Mouse (Mus musculus) limb, embryonic 13.5 days (tissue): ENCODE measurements around the gene Gstp3. TPM values are rescaled to one million over a fixed set of nuclear protein-coding genes. Genes with fewer than 3 reads are reported as not detected.
"Not testable (repeated sequence)": the region's sequence is repeated elsewhere in the genome, so short reads cannot be mapped to it uniquely, and the experiment has no call there.

Experiments used
- ATAC-seq: fragments of 200-750 bp; cut with Nextera tagmentation; 2 replicates; pipeline ENCODE4 v1.8.0; 2017; ENCODE audit warnings: low read depth, moderate number of reproducible peaks, moderate TSS enrichment; ENCODE audit not compliant: low FRiP score
- H3K27ac ChIP-seq: fragments of 300-500 bp; sonication (generic); 2 replicates; pipeline ENCODE4 v1.5.1; 2015; ENCODE audit warnings: inconsistent platforms, mild to moderate bottlenecking, moderate library complexity
- H3K27me3 ChIP-seq: fragments of 300-500 bp; sonication (generic); 2 replicates; pipeline ENCODE4 v1.6.1; 2015; ENCODE audit warnings: mild to moderate bottlenecking, inconsistent platforms
- H3K36me3 ChIP-seq: fragments of 300-500 bp; sonication (generic); 2 replicates; pipeline ENCODE4 v1.6.1; 2015; ENCODE audit warnings: inconsistent platforms, mild to moderate bottlenecking, moderate library complexity
- H3K4me1 ChIP-seq: fragments of 300-500 bp; sonication (generic); 2 replicates; pipeline ENCODE4 v1.6.1; 2015; ENCODE audit warnings: inconsistent platforms
- H3K4me2 ChIP-seq: fragments of 300-500 bp; sonication (generic); replicated peaks from 2 replicates; pipeline ENCODE4 v1.6.1; 2015; ENCODE audit warnings: inconsistent platforms, mild to moderate bottlenecking, moderate library complexity
- H3K4me3 ChIP-seq: fragments of 300-500 bp; sonication (generic); 2 replicates; pipeline ENCODE4 v1.5.1; 2015; ENCODE audit warnings: moderate library complexity, mild to moderate bottlenecking, inconsistent platforms
- H3K9ac ChIP-seq: fragments of 300-500 bp; sonication (generic); 2 replicates; pipeline ENCODE4 v1.6.1; 2015; ENCODE audit warnings: mild to moderate bottlenecking, inconsistent platforms
- H3K9me3 ChIP-seq: fragments of 300-500 bp; sonication (generic); 2 replicates; pipeline ENCODE4 v1.6.1; 2016; ENCODE audit warnings: inconsistent platforms
- WGBS: fragments of 180-500 bp; shearing (Covaris S2); methylation state at CpG from one replicate; pipeline ENCODE4 v1.1.7; 2015; 5-methylcytosine and 5-hydroxymethylcytosine counted together
- polyA plus RNA-seq: library from polyadenylated mRNA; unstranded; fragments of >200 nt; fragmentation: Nextera tagmentation; extraction: Ambion mirVana; gene quantifications from 2 replicates; pipeline ENCODE4 v1.2.1, GENCODE M21; 2015

Gstp3 gene
- polyA plus RNA-seq, 1 experiment from 2014 or later = not detected

DNA sequence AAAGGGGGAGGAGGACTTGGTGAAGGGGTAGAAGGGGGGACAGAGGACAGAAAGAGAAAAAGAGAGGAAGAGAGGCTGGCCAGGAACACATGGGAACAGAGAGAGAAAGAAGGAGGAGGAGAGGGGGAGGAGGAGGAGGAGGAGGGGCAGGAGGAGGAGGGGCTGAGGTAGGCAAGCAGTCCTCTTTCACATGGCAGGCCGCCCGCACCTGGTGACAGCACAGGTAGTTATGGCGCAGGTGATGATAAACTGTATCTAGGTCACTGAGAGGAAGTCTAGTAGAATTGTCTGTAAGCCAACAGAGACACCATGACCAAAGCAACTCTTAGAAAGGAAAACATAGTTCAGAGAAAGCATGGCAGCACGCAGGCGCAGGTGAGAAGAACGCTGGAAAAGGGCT lies 12.0 kb upstream of the Gstp3 start:
- no peaks in the 10 kb centered on the region for H3K9me3 ChIP-seq
- H3K4me3 ChIP-seq = no peak overlapping the region
- WGBS = 92% methylated on average over 6 of the region's 6 CpGs
- no peaks in the 10 kb centered on the region for H3K27me3 ChIP-seq
- no peaks in the 10 kb centered on the region for H3K4me1 ChIP-seq
- H3K27ac ChIP-seq = no peak overlapping the region
- H3K36me3 ChIP-seq = no peaks in the 10 kb centered on the region
- H3K9ac ChIP-seq = no peak overlapping the region
- ATAC-seq = no peak
- no peak overlapping the region for H3K4me2 ChIP-seq

DNA sequence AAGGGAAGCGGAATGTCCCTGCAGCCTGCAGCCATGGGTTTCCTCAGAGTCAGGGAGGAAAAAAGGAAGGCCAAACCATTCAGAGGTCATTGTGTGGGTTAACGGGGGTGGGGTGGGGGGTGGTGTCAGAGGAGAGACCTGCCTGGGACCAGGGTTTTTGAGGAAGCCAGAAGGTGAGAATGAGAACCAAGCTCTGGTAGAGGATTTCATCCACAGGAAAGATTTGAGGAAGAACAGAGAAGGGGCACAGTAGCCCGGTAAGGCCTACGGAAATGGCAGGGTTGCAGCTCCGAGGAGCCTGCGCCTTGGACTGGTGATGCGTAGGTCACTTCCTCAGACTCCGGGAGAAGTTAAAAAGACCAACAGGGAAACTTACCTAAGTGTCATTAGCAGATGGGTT lies 11.4 kb upstream of the Gstp3 start:
- H3K9ac ChIP-seq = no peak overlapping the region
- no peaks in the 10 kb centered on the region for H3K4me1 ChIP-seq
- no peak overlapping the region for H3K4me3 ChIP-seq
- H3K27ac ChIP-seq = no peak overlapping the region
- no peak for ATAC-seq
- no peaks in the 10 kb centered on the region for H3K27me3 ChIP-seq
- 81% methylated on average over 8 of the region's 8 CpGs for WGBS
- H3K36me3 ChIP-seq = no peaks in the 10 kb centered on the region
- H3K4me2 ChIP-seq = no peak overlapping the region
- H3K9me3 ChIP-seq = no peaks in the 10 kb centered on the region

DNA sequence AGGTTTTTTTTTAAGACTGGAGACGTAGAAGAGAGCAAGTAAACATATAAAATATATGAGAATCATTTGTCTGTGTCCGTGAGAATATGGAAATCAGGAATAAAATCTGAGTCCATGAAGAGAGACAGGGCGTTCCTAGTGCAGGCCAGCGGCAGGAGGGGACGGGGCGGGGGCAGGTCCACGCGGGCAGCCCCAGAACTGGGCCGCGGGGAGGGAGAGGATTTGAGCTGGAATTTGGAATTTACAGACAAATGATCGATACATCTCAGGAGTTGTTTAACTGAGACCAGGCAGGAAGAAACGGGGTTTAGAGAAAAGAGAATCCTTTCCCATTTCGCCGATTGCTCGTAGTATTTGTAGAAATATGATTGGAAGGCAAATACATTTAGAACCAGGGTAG lies 10.9 kb upstream of the Gstp3 start:
- Histone ChIP-seq H3K4me3 (no peak overlapping the region), H3K9ac (no peak overlapping the region), H3K4me1 (no peaks in the 10 kb centered on the region), H3K27me3 (no peaks in the 10 kb centered on the region), H3K4me2 (no peak overlapping the region), H3K9me3 (no peaks in the 10 kb centered on the region), H3K27ac (no peak overlapping the region), H3K36me3 (no peaks in the 10 kb centered on the region)
- WGBS = 79% methylated on average over 15 of the region's 15 CpGs
- no peak for ATAC-seq

DNA sequence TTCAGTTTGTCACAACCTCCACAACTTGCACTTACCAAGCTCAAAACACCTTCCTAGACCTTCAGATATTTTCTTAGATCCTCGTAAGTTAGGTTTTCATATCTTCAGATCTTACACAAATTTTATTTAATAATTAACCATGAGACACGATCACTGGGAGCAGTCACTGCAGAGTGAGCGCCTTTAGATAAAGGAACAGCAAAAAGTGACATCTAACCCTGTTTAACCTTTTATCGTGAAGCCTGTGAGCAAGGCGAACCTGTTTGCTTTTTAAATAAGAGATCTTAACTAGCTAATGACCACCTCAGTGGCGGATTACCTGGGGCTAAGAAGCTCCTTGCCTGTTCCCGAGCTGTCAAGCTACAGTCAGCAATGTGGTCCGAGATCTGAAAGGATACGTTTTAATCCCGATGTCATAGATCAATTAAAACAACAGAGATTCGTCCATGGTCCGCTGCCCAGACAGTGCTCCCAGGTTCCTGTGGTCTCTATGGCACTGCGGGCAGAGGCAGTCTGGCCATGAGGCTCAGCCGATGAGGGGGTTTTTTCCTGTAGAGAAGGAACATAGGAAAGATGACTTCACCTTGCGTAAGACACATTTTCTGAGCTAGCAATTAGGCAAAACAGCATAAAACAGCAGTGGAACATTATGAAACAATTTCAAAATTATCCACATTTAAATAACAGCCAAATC lies 9.5 kb upstream of the Gstp3 start:
- WGBS = 78% methylated on average over 15 of the region's 15 CpGs
- Histone ChIP-seq H3K4me3 (no peak overlapping the region), H3K27ac (no peak overlapping the region), H3K9me3 (no peaks in the 10 kb centered on the region), H3K27me3 (no peaks in the 10 kb centered on the region), H3K4me1 (no peaks in the 10 kb centered on the region), H3K9ac (no peak overlapping the region), H3K36me3 (no peaks in the 10 kb centered on the region), H3K4me2 (no peak overlapping the region)
- no peak for ATAC-seq

DNA sequence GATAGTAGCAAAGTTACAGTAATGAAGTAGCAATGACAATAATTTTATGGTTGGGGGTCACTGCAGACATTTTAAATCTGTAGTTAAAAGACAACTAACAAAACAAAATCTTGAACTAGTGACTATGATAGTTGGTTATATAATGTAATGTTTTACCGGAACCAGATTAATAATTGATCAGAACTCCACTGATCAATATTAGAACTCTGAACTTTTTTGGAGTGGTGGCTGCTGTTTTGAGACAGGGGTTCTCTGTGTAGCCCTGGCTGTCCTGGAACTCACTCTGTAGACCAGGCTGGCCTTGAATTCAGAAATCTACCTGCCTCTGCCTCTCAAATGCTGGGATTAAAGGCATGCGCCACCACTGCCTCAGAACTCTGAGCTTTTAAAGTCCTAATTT lies 8.9 kb upstream of the Gstp3 start:
- ATAC-seq, H3K27me3 ChIP-seq, H3K9me3 ChIP-seq, H3K36me3 ChIP-seq, H3K27ac ChIP-seq, H3K4me1 ChIP-seq, H3K4me2 ChIP-seq, H3K4me3 ChIP-seq, H3K9ac ChIP-seq: not testable (repeated sequence)
- 88% methylated on average over 2 of the region's 2 CpGs for WGBS

DNA sequence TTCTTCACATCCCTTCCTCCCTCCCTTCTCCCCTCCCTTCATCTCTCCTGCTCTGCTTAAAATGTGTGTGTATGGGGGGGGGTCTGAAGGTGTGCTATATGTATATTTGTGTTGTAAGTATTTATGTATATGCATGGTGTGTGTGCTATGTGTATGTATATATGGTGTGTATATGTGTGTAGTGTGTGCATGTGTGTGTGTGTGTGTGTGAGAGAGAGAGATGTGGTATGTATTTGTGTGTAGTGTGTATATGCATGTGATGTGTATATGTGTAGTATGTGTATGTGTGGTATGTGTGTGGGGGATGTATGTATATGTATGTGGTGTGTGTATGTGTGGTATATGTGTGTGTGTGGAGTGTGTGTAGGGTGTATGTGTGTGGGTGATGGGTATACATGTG lies 7.5 kb upstream of the Gstp3 start:
- no peaks in the 10 kb centered on the region for H3K36me3 ChIP-seq
- ATAC-seq = no peak

DNA sequence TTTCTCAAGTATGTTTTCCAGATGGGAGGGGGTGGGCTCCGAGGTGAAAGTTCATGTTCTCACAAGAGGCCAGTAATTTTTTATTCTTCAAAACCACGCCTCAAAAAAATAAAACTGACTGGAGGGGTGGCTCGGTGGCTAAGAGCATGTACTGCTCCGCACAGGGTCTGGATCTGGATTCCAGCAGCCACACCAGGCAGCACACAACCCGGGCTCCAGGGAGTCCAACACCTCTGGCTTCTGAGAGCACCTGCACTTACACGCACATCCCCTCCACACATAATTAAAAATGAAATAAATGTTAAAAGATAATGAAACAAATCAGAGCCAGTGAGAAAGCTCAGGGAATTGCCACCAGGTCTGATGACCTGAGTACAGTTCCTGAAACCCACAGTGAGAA lies 6.9 kb upstream of the Gstp3 start:
- H3K4me2 ChIP-seq = no peak overlapping the region
- no peak overlapping the region for H3K27ac ChIP-seq
- H3K4me3 ChIP-seq = no peak overlapping the region
- H3K27me3 ChIP-seq = no peaks in the 10 kb centered on the region
- no peaks in the 10 kb centered on the region for H3K9me3 ChIP-seq
- H3K4me1 ChIP-seq = no peaks in the 10 kb centered on the region
- no peaks in the 10 kb centered on the region for H3K36me3 ChIP-seq
- no peak for ATAC-seq
- H3K9ac ChIP-seq = no peak overlapping the region
- 70% methylated on average over 6 of the region's 6 CpGs for WGBS

More for the DNA sequence above, 7.5 kb upstream of the Gstp3 start:
- Histone ChIP-seq H3K4me1 (no peaks in the 10 kb centered on the region), H3K9me3 (no peaks in the 10 kb centered on the region), H3K4me2 (no peak overlapping the region), H3K4me3 (no peak overlapping the region), H3K27ac (no peak overlapping the region), H3K27me3 (no peaks in the 10 kb centered on the region), H3K9ac (no peak overlapping the region)

DNA sequence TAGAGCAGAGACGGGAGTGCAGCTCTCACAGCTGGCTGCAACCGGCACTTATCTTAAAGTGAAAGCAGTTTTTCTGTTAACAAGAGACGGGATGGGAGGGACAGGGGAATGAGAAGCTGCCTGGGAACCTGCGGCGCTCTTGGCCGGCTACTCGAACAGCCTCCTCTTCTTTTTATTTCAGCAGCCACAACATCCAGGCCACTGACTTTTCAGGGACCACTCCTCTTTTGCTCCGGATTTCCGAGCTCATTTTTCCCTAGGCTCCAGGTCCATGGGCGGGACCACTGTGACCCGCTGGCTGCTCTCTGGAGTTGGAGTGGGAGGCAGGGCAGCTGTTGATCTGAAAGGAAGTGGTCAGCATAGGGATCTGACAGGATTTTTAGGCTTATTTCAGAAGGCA lies 5.1 kb upstream of the Gstp3 start:
- not testable (repeated sequence) for H3K36me3 ChIP-seq, H3K9me3 ChIP-seq, ATAC-seq, H3K27me3 ChIP-seq, H3K27ac ChIP-seq, H3K4me3 ChIP-seq, H3K4me2 ChIP-seq, H3K9ac ChIP-seq, H3K4me1 ChIP-seq
- 52% methylated on average over 7 of the region's 11 CpGs for WGBS

DNA sequence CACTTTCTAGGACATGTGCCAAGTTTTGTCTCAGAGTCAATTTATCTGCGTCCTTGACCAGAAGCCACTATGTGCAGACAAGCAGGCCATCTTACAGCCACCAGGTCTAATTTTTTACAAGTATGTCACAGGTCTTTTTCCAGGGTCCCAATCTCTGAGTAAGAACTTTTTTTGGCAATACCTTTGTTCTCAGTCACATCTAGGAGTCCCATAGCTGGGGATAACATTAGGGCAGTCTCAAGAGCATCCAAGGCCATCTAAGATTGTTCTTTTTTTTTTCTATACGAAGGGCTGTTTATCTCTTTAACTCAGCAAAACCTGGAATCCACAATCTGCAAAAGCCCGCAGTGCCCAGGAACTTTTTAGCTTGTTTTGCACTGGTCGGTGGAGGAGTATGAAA lies 4.0 kb upstream of the Gstp3 start:
- not testable (repeated sequence) for ATAC-seq, H3K9ac ChIP-seq, H3K9me3 ChIP-seq, H3K27ac ChIP-seq, H3K36me3 ChIP-seq, H3K4me1 ChIP-seq, H3K4me2 ChIP-seq, H3K4me3 ChIP-seq, H3K27me3 ChIP-seq
- WGBS = 75% methylated on average over 4 of the region's 4 CpGs

DNA sequence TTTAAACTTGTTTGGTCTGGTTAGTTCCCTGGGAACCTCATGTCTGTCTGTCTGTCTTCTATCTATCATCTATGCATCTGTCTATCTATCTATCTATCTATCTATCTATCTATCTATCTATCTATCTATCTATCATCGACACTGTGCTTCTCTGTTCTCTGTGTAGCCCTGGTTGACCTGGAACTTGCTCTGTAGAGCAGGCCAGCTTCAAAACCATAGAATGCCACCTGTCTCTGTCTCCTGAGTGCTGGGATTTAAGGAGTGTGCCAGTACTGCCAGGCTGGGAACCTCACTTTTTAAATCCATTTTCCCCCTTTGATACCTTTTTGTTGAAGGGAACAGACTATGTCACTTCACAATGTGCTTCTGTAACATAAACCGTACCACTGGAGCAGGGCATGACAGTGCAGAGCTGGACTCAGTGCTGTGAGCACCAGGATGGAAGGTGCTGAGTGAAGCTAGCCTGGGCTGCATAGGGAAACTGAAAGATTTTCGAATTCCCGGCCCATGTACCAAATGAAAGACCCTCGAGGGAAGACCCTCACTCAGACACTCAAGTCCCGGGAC lies 1.6 kb upstream of the Gstp3 start:
- ATAC-seq = no peak
- 0 out of 2 replicates have a peak, but pooled peaks cover 3% of the 10 kb centered on the region for H3K4me1 ChIP-seq
- H3K36me3 ChIP-seq = no peaks in the 10 kb centered on the region
- no peak overlapping the region for H3K4me3 ChIP-seq
- H3K27ac ChIP-seq = no peak overlapping the region
- 90% methylated on average over 6 of the region's 6 CpGs for WGBS
- H3K9ac ChIP-seq = no peak overlapping the region
- no peaks in the 10 kb centered on the region for H3K27me3 ChIP-seq
- H3K9me3 ChIP-seq = no peaks in the 10 kb centered on the region
- H3K4me2 ChIP-seq = no peak overlapping the region

DNA sequence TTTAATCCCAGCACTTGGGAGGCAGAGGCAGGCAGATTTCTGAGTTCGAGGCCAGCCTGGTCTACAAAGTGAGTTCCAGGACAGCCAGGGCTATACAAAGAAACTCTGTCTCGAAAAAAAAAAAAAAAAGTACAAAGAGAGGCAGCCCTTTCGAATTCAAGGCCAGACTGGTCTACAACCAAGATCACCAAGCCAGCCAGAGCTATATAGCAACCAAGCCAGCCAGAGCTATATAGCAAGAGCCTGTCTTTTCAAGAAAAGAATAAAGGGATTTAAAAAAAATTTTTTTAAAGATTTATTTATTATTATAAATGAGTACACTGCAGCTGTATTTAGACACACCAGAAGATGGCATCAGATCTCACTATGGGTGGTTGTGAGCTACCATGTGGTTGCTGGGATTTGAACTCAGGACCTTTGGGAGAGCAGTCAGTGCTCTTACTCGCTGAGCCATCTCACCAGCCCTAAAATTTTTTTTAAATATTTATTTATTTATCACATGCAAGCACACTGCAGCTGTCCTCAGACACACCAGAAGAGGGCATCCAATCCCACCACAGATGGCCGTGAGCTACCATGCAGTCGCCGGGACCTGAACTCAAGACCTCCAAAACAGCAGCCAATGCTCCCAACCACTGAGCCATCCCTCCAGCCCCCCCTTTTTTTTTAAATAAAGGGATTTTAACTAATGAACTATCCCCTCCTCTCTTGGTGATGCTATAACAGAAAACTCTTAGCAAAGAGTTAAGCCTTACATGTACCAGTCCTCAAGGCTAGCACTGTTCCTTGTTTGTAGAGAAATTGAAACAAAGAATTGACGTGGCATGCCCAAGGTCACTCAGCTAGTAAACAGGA lies 902 bp upstream of the Gstp3 start:
- not testable (repeated sequence) for H3K4me1 ChIP-seq, H3K27ac ChIP-seq
- 88% methylated on average over 8 of the region's 8 CpGs for WGBS

DNA sequence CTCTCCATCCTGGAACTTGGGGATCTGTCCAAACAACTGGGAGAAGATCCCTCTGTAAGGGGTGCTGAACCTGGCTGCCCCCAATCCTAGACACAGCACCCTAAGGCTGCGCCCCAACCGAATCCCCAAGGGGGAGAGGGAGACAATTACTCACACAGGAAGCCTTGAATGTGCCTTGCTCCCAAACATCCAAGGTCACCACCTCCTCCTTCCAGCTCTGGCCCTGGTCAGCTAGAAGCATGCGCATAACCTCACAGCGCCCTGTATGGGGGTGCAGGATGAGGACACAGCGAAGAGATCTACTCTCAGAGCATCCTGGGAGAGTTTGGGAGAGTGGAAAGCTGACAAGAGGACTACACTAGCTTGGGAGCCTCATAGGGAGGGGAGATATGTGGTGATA lies 788 bp downstream of the Gstp3 start:
- no peak for ATAC-seq

More for the DNA sequence above, 902 bp upstream of the Gstp3 start:
- not testable (repeated sequence) for H3K27me3 ChIP-seq, H3K4me2 ChIP-seq, H3K9ac ChIP-seq, H3K9me3 ChIP-seq, H3K36me3 ChIP-seq, ATAC-seq, H3K4me3 ChIP-seq

More for the DNA sequence above, 788 bp downstream of the Gstp3 start:
- no peaks in the 10 kb centered on the region for H3K27me3 ChIP-seq
- no peaks in the 10 kb centered on the region for H3K36me3 ChIP-seq
- H3K27ac ChIP-seq = no peak overlapping the region
- 94% methylated on average over 5 of the region's 5 CpGs for WGBS
- no peak overlapping the region for H3K9ac ChIP-seq
- H3K4me2 ChIP-seq = no peak overlapping the region
- H3K4me3 ChIP-seq = no peak overlapping the region
- H3K9me3 ChIP-seq = no peaks in the 10 kb centered on the region
- 0 out of 2 replicates have a peak, but pooled peaks cover 3% of the 10 kb centered on the region for H3K4me1 ChIP-seq
